Comparison of ENCODE assay signal across 18 mouse cellular contexts in the genomic region with DNA sequence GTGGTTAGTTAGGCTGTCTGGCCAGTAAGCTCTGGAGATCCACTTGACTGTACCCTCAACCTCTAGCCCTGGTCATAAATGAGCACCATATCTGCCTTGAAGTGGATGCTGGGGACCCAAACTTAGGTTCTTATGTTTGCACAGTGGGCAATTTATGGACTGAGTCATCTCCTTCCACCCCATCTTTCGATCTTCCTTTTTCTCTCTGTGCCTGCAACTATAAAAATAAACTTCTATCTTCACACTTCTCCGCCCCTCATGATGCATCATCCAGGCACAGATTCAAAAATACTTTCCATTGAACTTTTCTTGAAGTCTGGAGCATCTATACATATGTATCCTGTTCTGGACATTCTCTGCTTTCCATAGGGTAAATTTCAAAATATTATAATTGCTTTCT.
DNase-seq lines count a peak whose midpoint lies in the region; ATAC-seq lines count a peak whose summit lies in the region.
"Had no signal": no experiment of that assay in that cellular context is flagged by ENCODE, and none has a peak within 500 bp of the region (broad histone marks: within the 10 kb centered on the region; RNA-seq: fewer than 3 reads in every experiment).

No protein-coding gene starts in this region.

- peak; percentile 72 for ATAC-seq in frontal cortex, adult (ENCODE audit: low TSS enrichment)
- ATAC-seq: activated CD4-positive, CD25-positive, alpha-beta regulatory T cell, adult 4 months; forebrain, embryonic 15.5 days had no signal

- no peak for DNase-seq in frontal cortex, postnatal 10 days (ENCODE audit: low spot score in 2 of 2)
- peak; percentile 81 for DNase-seq in 416B (ENCODE audit: low read depth)
- peak; percentile 85 for DNase-seq in brain, adult 2 months (ENCODE audit: low read depth, low spot score)
- peak; percentile 74 for DNase-seq in telencephalon, adult 2 months (ENCODE audit: low read depth, low spot score)
- DNase-seq in layer of hippocampus, adult 9-10 months (ENCODE audit: low spot score) = no peak
- no peak for DNase-seq in gastrocnemius, postnatal 14 days
- DNase-seq: adrenal gland, adult 8-10 months; adrenal gland, postnatal 25 days; B cell, adult 2 months; cerebellum, adult 11 months; cerebellum, adult 2 months; cerebellum, adult 9-11 months; cerebellum, postnatal 25 days; gastrocnemius, adult 2 months; gastrocnemius, postnatal 25 days had no signal

- intact Hi-C loops in gastrocnemius, postnatal 14 days (cut with DNase I; ENCODE audit: low total_unique reads) = no loop called here

Comparison
In these comparisons a context has a peak if more than half of its experiments do, and no peak if none do; other contexts are left out.
1. DNase-seq: peak in 416B (single experiment), brain, adult 2 months (single experiment) and telencephalon, adult 2 months (single experiment); none in frontal cortex, postnatal 10 days (0 of 2), layer of hippocampus, adult 9-10 months (single experiment) and gastrocnemius, postnatal 14 days (single experiment).